Mouse (Mus musculus): ENCODE results near the gene Sh3pxd2a. TPM values are rescaled to one million over a fixed set of nuclear protein-coding genes. Genes with fewer than 3 reads are reported as not detected.

Sh3pxd2a gene
- polyA plus RNA-seq, 1 experiment from 2014 or later: 6.9 TPM

DNA sequence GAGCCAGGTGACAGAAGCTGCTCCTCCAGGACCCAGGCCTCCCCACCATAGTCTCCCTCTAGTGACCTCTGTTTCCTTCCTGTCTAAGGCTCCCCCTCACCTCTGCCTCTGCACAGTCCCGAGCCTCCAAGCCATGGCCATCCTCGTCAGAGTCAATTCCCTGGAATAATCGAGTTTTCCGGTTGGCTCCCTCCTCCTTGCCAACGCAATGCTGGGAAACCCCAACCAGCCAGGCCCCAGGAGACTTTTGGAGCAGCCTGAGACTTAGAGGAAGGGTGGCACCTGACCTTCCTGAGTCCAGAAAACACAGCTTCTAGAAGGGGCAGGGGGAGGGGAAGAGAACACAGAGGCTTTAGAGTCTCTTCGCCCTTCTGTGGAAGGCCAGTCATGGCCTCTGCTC lies 213.3 kb downstream of the Sh3pxd2a start:
- WGBS: 46% methylated on average over 6 of the region's 6 CpGs
- Histone ChIP-seq H3K27ac (ENCODE audit: low read depth, low read length) (no peak overlapping the region), H3K9me3 (ENCODE audit: control insufficient read depth, low read length) (no peaks in the 10 kb centered on the region), H3K9ac (ENCODE audit: low read depth, low read length) (no peak overlapping the region), H3K4me3 (ENCODE audit: low read depth, low read length) (no peak overlapping the region), H3K27me3 (ENCODE audit: control insufficient read depth, insufficient read depth, low read length) (peaks cover 30% of the 10 kb centered on the region), H3K4me1 (replicated peaks; ENCODE audit: control insufficient read depth, insufficient read depth, low read length) (no peaks in the 10 kb centered on the region), H3K36me3 (ENCODE audit: control insufficient read depth, insufficient read depth, low read length) (no peaks in the 10 kb centered on the region), H3K4me2 (replicated peaks; ENCODE audit: low read depth, low read length) (no peak overlapping the region)
- DNase-seq (ENCODE audit: low spot score): no peak
- no peak for ATAC-seq (ENCODE audit: low FRiP score)

DNA sequence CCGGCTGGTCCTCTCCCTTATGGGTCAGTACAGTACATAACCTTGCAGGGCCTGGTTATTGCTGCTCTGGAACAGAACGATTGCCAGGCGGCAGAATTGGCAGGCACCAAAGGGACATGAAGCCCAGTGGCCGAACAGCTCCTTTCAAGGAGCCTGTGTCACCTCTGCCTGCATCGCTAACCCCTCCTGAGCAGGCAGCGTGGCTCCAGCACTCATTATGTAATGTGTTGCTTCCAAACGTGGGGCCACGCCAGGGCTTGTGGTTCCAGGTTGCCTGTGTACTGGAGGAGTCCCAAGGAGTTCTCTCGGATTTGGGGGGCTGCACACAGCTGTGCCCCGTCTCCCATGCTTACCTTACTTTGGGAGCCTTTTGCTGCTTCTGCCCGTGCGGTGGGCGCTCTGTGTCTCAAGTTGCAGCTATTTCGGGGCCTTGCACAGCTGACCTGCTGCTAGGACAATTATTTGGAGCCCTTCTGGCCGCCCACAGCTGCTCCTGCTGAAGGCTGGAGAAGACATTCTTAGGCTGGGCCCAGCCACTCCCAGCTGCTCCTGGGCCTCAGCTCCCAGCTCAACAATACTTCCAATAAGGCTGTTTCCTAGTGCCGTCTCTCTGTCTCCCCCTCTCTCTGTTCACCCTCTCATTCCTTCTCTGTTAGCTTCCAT lies 215.2 kb downstream of the Sh3pxd2a start:
- no peak overlapping the region for H3K4me2 ChIP-seq (replicated peaks; ENCODE audit: low read depth, low read length)
- DNase-seq (ENCODE audit: low spot score) (no peak), ATAC-seq (ENCODE audit: low FRiP score) (no peak)
- H3K27me3 ChIP-seq (ENCODE audit: control insufficient read depth, insufficient read depth, low read length): peaks cover 26% of the 10 kb centered on the region
- WGBS: 71% methylated on average over 16 of the region's 16 CpGs
- H3K9me3 ChIP-seq (ENCODE audit: control insufficient read depth, low read length): no peaks in the 10 kb centered on the region
- no peaks in the 10 kb centered on the region for H3K36me3 ChIP-seq (ENCODE audit: control insufficient read depth, insufficient read depth, low read length)
- no peaks in the 10 kb centered on the region for H3K4me1 ChIP-seq (replicated peaks; ENCODE audit: control insufficient read depth, insufficient read depth, low read length)
- no peak overlapping the region for H3K27ac ChIP-seq (ENCODE audit: low read depth, low read length)
- H3K4me3 ChIP-seq (ENCODE audit: low read depth, low read length): no peak overlapping the region
- H3K9ac ChIP-seq (ENCODE audit: low read depth, low read length): no peak overlapping the region

DNA sequence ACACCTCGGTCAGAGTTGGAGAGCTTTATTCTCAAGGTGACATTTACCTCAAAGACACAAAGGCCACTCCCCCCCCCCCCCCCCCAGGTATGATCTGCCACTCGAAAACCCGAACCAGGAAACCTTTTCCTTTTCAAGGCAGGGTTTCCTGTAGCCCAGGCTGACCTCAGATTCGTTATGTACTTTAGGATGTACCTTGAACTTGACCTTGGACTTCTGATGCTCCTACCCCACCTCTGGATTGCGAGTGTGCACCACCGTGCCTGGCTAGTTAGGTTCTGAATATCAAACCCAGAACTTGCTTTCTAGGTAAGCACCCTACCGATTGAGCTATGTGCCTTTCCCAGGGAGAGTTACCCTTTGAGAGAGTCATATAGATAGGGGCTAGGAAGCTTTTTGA lies 215.9 kb downstream of the Sh3pxd2a start:
- DNase-seq (ENCODE audit: low spot score): no peak
- WGBS: 82% methylated on average over 7 of the region's 7 CpGs
- H3K9ac ChIP-seq (ENCODE audit: low read depth, low read length): no peak overlapping the region
- H3K4me3 ChIP-seq (ENCODE audit: low read depth, low read length): no peak overlapping the region
- no peak overlapping the region for H3K27ac ChIP-seq (ENCODE audit: low read depth, low read length)
- no peaks in the 10 kb centered on the region for H3K9me3 ChIP-seq (ENCODE audit: control insufficient read depth, low read length)
- peaks cover 19% of the 10 kb centered on the region for H3K27me3 ChIP-seq (ENCODE audit: control insufficient read depth, insufficient read depth, low read length)
- no peaks in the 10 kb centered on the region for H3K4me1 ChIP-seq (replicated peaks; ENCODE audit: control insufficient read depth, insufficient read depth, low read length)
- no peak overlapping the region for H3K4me2 ChIP-seq (replicated peaks; ENCODE audit: low read depth, low read length)
- no peak for ATAC-seq (ENCODE audit: low FRiP score)
- H3K36me3 ChIP-seq (ENCODE audit: control insufficient read depth, insufficient read depth, low read length): no peaks in the 10 kb centered on the region

DNA sequence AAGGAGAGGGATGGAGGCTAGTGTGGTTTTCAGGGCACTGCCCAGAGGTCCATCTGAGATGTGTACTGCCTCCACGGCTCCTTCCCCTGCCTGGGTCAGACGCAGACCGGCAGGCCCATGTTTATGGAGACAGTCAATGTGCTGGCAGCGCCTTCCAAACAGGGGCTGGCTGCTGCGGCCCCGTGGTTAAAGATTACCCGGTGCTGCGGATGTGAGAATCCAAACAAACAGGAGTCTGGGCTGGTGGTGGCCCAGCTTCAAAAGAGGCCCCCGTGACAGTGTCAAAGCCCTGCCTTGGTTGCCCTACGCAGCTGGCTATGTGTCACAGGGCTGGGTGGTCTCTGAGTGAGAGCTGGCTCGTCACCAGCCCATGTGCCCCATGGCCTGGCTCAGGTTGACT lies 216.4 kb downstream of the Sh3pxd2a start:
- 41% methylated on average over 11 of the region's 11 CpGs for WGBS
- Histone ChIP-seq H3K36me3 (ENCODE audit: control insufficient read depth, insufficient read depth, low read length) (no peaks in the 10 kb centered on the region), H3K27me3 (ENCODE audit: control insufficient read depth, insufficient read depth, low read length) (peaks cover 14% of the 10 kb centered on the region), H3K4me3 (ENCODE audit: low read depth, low read length) (no peak overlapping the region), H3K27ac (ENCODE audit: low read depth, low read length) (no peak overlapping the region), H3K4me1 (replicated peaks; ENCODE audit: control insufficient read depth, insufficient read depth, low read length) (no peaks in the 10 kb centered on the region), H3K9ac (ENCODE audit: low read depth, low read length) (no peak overlapping the region), H3K9me3 (ENCODE audit: control insufficient read depth, low read length) (no peaks in the 10 kb centered on the region), H3K4me2 (replicated peaks; ENCODE audit: low read depth, low read length) (no peak overlapping the region)
- DNase-seq (ENCODE audit: low spot score) (no peak), ATAC-seq (ENCODE audit: low FRiP score) (no peak)

DNA sequence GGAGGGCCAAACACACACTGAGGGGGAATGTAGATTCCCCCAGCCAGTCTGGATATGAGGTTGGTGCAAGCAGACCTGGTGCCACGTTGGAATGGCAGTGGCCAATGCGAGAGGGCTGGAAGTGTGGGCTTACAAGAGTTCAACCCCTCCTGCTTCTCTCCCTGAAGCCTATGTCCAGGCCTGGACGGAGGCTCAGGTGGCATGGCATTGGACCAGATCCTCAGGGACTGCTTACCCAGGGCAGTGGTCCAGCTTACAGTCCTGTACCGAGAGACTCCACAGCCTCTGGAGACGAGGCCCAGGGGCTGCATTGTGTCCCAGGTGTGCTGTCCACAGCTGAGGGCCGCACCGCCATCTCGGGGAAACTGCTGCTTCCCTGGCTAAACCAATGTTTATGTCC lies 218.7 kb downstream of the Sh3pxd2a start:
- no peak overlapping the region for H3K27ac ChIP-seq (ENCODE audit: low read depth, low read length)
- H3K4me2 ChIP-seq (replicated peaks; ENCODE audit: low read depth, low read length): no peak overlapping the region
- H3K4me3 ChIP-seq (ENCODE audit: low read depth, low read length): no peak overlapping the region
- H3K9ac ChIP-seq (ENCODE audit: low read depth, low read length): no peak overlapping the region
- no peaks in the 10 kb centered on the region for H3K36me3 ChIP-seq (ENCODE audit: control insufficient read depth, insufficient read depth, low read length)
- ATAC-seq (ENCODE audit: low FRiP score) (no peak), DNase-seq (ENCODE audit: low spot score) (no peak)
- no peaks in the 10 kb centered on the region for H3K27me3 ChIP-seq (ENCODE audit: control insufficient read depth, insufficient read depth, low read length)
- H3K9me3 ChIP-seq (ENCODE audit: control insufficient read depth, low read length): no peaks in the 10 kb centered on the region
- WGBS: 83% methylated on average over 8 of the region's 8 CpGs
- H3K4me1 ChIP-seq (replicated peaks; ENCODE audit: control insufficient read depth, insufficient read depth, low read length): no peaks in the 10 kb centered on the region

DNA sequence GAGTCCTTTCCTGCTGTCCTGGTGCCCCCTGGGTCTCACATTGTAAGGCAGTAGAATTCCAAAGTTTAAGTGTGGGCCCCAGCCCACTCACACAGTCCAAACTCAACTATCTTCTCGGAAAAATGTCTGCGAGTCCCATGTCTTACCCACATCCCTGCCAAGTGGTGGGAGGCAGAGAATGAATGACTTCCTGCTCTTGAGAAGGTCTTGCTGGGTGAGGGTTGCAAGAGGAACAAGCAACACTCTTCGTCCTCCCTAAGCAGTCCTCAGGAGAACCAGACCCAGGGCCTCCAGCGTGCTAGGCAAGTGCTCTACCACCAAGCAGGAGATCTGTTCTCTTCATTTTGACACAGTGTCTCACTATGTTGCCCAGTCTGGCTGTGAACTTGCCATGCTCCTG lies 222.0 kb downstream of the Sh3pxd2a start:
- Histone ChIP-seq H3K4me1 (replicated peaks; ENCODE audit: control insufficient read depth, insufficient read depth, low read length) (no peaks in the 10 kb centered on the region), H3K4me3 (ENCODE audit: low read depth, low read length) (no peak overlapping the region), H3K9me3 (ENCODE audit: control insufficient read depth, low read length) (no peaks in the 10 kb centered on the region), H3K36me3 (ENCODE audit: control insufficient read depth, insufficient read depth, low read length) (no peaks in the 10 kb centered on the region), H3K27me3 (ENCODE audit: control insufficient read depth, insufficient read depth, low read length) (no peaks in the 10 kb centered on the region), H3K4me2 (replicated peaks; ENCODE audit: low read depth, low read length) (no peak overlapping the region), H3K27ac (ENCODE audit: low read depth, low read length) (no peak overlapping the region), H3K9ac (ENCODE audit: low read depth, low read length) (no peak overlapping the region)
- no peak for DNase-seq (ENCODE audit: low spot score)
- 90% methylated on average over 4 of the region's 4 CpGs for WGBS
- ATAC-seq (ENCODE audit: low FRiP score): no peak

DNA sequence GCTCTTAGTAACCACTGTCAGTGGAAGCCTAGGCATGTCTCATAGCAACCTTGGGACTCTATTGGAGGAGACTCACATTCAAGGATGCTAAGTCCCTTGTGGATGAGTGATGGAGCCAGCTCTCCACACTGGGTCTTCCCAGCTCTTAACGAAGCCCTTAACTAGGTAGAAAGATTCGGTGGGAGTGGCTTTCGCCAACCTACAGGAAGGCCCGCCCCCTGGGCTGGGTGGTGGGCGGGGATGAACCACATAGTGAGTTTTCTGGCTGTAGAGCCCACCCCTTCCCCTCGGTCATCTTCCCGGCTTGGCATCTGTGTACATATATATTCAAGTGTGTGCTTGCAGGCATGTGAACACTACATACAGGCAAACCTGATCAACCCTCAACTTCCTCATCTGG lies 223.2 kb downstream of the Sh3pxd2a start:
- Histone ChIP-seq H3K4me1 (replicated peaks; ENCODE audit: control insufficient read depth, insufficient read depth, low read length) (no peaks in the 10 kb centered on the region), H3K9me3 (ENCODE audit: control insufficient read depth, low read length) (no peaks in the 10 kb centered on the region), H3K27me3 (ENCODE audit: control insufficient read depth, insufficient read depth, low read length) (no peaks in the 10 kb centered on the region), H3K9ac (ENCODE audit: low read depth, low read length) (no peak overlapping the region), H3K27ac (ENCODE audit: low read depth, low read length) (no peak overlapping the region), H3K36me3 (ENCODE audit: control insufficient read depth, insufficient read depth, low read length) (no peaks in the 10 kb centered on the region), H3K4me2 (replicated peaks; ENCODE audit: low read depth, low read length) (no peak overlapping the region), H3K4me3 (ENCODE audit: low read depth, low read length) (no peak overlapping the region)
- DNase-seq (ENCODE audit: low spot score) (no peak), ATAC-seq (ENCODE audit: low FRiP score) (no peak)
- WGBS: 56% methylated on average over 7 of the region's 7 CpGs

DNA sequence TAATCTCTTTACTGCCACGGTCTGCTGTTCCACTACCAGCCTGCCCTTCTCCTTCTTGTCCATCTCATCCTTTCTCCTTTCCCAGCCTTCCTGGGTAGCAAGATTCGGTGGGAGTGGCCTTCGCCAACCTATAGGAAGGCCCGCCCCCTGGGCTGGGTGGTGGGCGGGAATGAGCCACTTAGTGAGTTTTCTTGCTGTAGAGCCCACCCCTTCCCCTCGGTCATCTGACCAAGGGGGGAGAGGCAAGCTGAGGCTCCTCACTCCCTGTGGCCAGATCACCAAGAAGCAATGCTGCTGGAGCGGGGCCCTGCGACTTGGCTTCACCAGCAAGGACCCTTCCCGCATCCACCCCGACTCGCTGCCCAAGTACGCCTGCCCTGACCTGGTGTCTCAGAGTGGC lies 224.1 kb downstream of the Sh3pxd2a start:
- ATAC-seq (ENCODE audit: low FRiP score) (peak; percentile 40; the same call in 1 of the 2 replicates), DNase-seq (ENCODE audit: low spot score) (peak; percentile 63)
- WGBS: 34% methylated on average over 12 of the region's 12 CpGs
- no peaks in the 10 kb centered on the region for H3K9me3 ChIP-seq (ENCODE audit: control insufficient read depth, low read length)
- H3K9ac ChIP-seq (ENCODE audit: low read depth, low read length): no peak overlapping the region
- H3K27me3 ChIP-seq (ENCODE audit: control insufficient read depth, insufficient read depth, low read length): no peaks in the 10 kb centered on the region
- H3K36me3 ChIP-seq (ENCODE audit: control insufficient read depth, insufficient read depth, low read length): no peaks in the 10 kb centered on the region
- no peak overlapping the region for H3K27ac ChIP-seq (ENCODE audit: low read depth, low read length)
- no peaks in the 10 kb centered on the region for H3K4me1 ChIP-seq (replicated peaks; ENCODE audit: control insufficient read depth, insufficient read depth, low read length)
- H3K4me3 ChIP-seq (ENCODE audit: low read depth, low read length): peak overlapping the region; percentile 17
- H3K4me2 ChIP-seq (replicated peaks; ENCODE audit: low read depth, low read length): peak overlapping the region; percentile 35; the same call in 1 of the 2 replicates

DNA sequence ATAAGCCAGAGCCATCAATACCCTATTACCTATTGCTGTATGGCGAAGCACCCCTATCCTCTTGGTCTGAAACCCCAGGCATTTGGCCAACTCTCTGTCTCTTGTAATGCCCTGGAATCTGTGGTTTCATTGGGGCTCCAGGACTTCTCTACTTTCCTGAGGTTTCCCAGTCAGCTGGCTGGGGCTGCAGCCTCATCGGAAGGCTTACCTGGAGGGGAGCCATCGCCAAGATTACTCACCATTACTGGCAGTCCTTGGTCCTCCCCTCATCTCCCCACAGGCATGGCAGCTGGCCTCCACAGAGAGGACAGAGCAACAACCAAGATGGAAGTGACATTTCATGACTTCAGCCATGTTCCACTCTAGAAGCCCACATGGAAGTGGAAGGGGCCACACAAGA lies 231.1 kb downstream of the Sh3pxd2a start:
- Histone ChIP-seq H3K27ac (ENCODE audit: low read depth, low read length) (no peak overlapping the region), H3K36me3 (ENCODE audit: control insufficient read depth, insufficient read depth, low read length) (no peaks in the 10 kb centered on the region), H3K27me3 (ENCODE audit: control insufficient read depth, insufficient read depth, low read length) (no peaks in the 10 kb centered on the region), H3K4me1 (replicated peaks; ENCODE audit: control insufficient read depth, insufficient read depth, low read length) (peaks cover 3% of the 10 kb centered on the region; the same call in 1 of the 2 replicates), H3K4me3 (ENCODE audit: low read depth, low read length) (no peak overlapping the region), H3K9ac (ENCODE audit: low read depth, low read length) (no peak overlapping the region), H3K9me3 (ENCODE audit: control insufficient read depth, low read length) (no peaks in the 10 kb centered on the region), H3K4me2 (replicated peaks; ENCODE audit: low read depth, low read length) (no peak overlapping the region)
- DNase-seq (ENCODE audit: low spot score): no peak
- 98% methylated on average over 3 of the region's 3 CpGs for WGBS
- ATAC-seq (ENCODE audit: low FRiP score): no peak

All from hindbrain, embryonic 11.5 days (tissue).